Mouse (Mus musculus) limb, embryonic 13.5 days (tissue): ENCODE measurements at regions not wholly inside any gene's neighbourhood (a gene's known extent, or its start where the extent isn't known, plus 50 kb on each side); places are given as distances from the start of the nearest gene placed in this dataset.
"Not testable (repeated sequence)": the region's sequence is repeated elsewhere in the genome, so short reads cannot be mapped to it uniquely, and the experiment has no call there.

Experiments
- ATAC-seq: fragments of 200-750 bp; cut with Nextera tagmentation; 2 replicates; pipeline ENCODE4 v1.8.0; 2017; ENCODE audit warnings: low read depth, moderate number of reproducible peaks, moderate TSS enrichment; ENCODE audit not compliant: low FRiP score
- H3K27ac ChIP-seq: fragments of 300-500 bp; sonication (generic); 2 replicates; pipeline ENCODE4 v1.5.1; 2015; ENCODE audit warnings: inconsistent platforms, mild to moderate bottlenecking, moderate library complexity
- H3K27me3 ChIP-seq: fragments of 300-500 bp; sonication (generic); 2 replicates; pipeline ENCODE4 v1.6.1; 2015; ENCODE audit warnings: mild to moderate bottlenecking, inconsistent platforms
- H3K36me3 ChIP-seq: fragments of 300-500 bp; sonication (generic); 2 replicates; pipeline ENCODE4 v1.6.1; 2015; ENCODE audit warnings: inconsistent platforms, mild to moderate bottlenecking, moderate library complexity
- H3K4me1 ChIP-seq: fragments of 300-500 bp; sonication (generic); 2 replicates; pipeline ENCODE4 v1.6.1; 2015; ENCODE audit warnings: inconsistent platforms
- H3K4me2 ChIP-seq: fragments of 300-500 bp; sonication (generic); replicated peaks from 2 replicates; pipeline ENCODE4 v1.6.1; 2015; ENCODE audit warnings: inconsistent platforms, mild to moderate bottlenecking, moderate library complexity
- H3K4me3 ChIP-seq: fragments of 300-500 bp; sonication (generic); 2 replicates; pipeline ENCODE4 v1.5.1; 2015; ENCODE audit warnings: moderate library complexity, mild to moderate bottlenecking, inconsistent platforms
- H3K9ac ChIP-seq: fragments of 300-500 bp; sonication (generic); 2 replicates; pipeline ENCODE4 v1.6.1; 2015; ENCODE audit warnings: mild to moderate bottlenecking, inconsistent platforms
- H3K9me3 ChIP-seq: fragments of 300-500 bp; sonication (generic); 2 replicates; pipeline ENCODE4 v1.6.1; 2016; ENCODE audit warnings: inconsistent platforms
- WGBS: fragments of 180-500 bp; shearing (Covaris S2); methylation state at CpG from one replicate; pipeline ENCODE4 v1.1.7; 2015; 5-methylcytosine and 5-hydroxymethylcytosine counted together

DNA sequence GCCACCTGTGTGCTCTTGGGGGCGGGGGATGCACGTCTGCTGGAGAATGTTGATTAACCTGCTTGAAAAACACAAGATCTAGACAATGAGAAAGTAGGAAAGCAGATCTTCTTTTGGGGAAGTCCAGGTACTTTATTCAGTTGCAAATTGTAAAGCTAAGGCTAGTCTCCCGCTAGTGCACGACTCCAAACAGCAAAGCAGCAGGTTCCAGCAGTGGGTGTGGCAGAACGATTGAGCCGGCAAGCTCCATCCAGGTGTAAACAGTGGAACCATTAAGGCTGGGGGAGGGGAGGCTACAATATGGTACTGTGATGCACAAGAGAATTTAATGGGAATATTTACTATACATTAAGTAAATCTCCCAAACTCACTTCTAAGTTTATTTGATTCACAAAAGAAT, 448.6 kb upstream of the Cobl start:
- H3K27ac ChIP-seq, H3K9me3 ChIP-seq, ATAC-seq, H3K4me3 ChIP-seq, H3K4me2 ChIP-seq, H3K9ac ChIP-seq, H3K27me3 ChIP-seq, H3K36me3 ChIP-seq, H3K4me1 ChIP-seq: not testable (repeated sequence)
- WGBS: 41% methylated on average over 6 of the region's 6 CpGs

DNA sequence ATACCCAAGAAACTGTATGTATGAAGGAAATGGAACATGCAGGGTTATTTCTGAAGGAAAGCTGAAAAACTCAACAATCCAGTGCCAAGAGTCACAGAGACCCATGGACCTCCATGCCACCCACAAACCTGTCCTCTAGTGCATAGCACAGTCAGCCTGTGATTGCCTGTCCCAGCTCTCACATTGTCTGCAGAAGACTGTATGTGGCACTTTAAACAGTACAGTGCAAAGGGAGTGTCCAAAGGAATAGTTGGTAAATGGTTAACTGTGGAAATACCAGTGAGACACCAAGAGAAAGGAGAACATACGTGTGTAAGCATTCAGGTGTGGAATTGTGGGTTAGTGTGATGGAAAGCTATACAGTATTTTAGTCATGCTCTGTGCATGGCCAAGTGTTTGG, 409.0 kb upstream of the Cobl start:
- 71% methylated on average over 1 of the region's 1 CpGs for WGBS
- Histone ChIP-seq H3K27me3 (no peaks in the 10 kb centered on the region), H3K9ac (no peak overlapping the region), H3K27ac (no peak overlapping the region), H3K9me3 (no peaks in the 10 kb centered on the region), H3K36me3 (no peaks in the 10 kb centered on the region), H3K4me2 (no peak overlapping the region), H3K4me1 (no peaks in the 10 kb centered on the region), H3K4me3 (no peak overlapping the region)
- no peak for ATAC-seq

DNA sequence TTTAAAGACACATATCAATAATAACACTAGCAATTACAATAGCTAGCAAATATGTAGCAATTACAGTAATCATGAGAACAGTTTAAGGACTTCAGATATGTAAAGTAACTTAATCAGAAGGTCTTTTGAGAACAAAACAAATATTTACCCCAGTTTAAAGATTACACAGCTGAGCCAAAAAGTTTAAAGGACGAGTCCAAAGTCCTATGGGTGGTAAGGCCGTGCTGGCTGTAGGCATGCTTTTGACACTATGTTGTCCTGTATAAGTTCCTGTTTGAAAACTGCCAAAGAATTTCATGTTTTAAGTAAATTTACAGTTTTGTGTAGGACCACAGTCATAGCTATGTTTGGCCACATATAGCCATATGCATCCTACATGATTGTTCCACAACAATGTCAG, 408.0 kb upstream of the Cobl start:
- ATAC-seq: no peak
- no peaks in the 10 kb centered on the region for H3K9me3 ChIP-seq
- H3K9ac ChIP-seq: no peak overlapping the region
- no peaks in the 10 kb centered on the region for H3K36me3 ChIP-seq
- no peaks in the 10 kb centered on the region for H3K27me3 ChIP-seq
- WGBS: 74% methylated on average over 2 of the region's 2 CpGs
- no peaks in the 10 kb centered on the region for H3K4me1 ChIP-seq
- no peak overlapping the region for H3K4me2 ChIP-seq
- H3K27ac ChIP-seq: no peak overlapping the region
- H3K4me3 ChIP-seq: no peak overlapping the region

DNA sequence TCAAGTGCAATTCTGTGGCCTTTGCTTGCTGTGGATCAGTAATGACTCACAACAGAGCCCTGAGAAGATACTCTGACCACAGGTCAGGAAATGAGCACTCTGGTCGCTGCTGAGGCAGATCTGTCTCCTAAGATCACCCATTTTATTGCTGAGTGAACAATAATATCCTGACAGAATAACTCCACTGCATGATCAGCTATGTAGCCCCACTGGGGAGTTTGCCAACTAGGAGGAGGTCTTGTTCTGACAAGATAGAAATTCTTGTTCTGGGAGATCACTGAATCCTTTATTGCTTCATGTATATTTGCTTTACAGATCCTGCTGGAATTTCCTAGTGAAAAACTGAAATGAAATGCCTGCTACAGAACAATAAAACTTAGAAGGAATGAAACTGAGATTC, 407.6 kb upstream of the Cobl start:
- H3K9me3 ChIP-seq: no peaks in the 10 kb centered on the region
- no peak overlapping the region for H3K9ac ChIP-seq
- H3K4me2 ChIP-seq: no peak overlapping the region
- H3K4me3 ChIP-seq: no peak overlapping the region
- no peaks in the 10 kb centered on the region for H3K4me1 ChIP-seq
- WGBS: 31% methylated on average over 1 of the region's 1 CpGs
- ATAC-seq: no peak
- H3K27me3 ChIP-seq: no peaks in the 10 kb centered on the region
- no peak overlapping the region for H3K27ac ChIP-seq
- H3K36me3 ChIP-seq: no peaks in the 10 kb centered on the region

DNA sequence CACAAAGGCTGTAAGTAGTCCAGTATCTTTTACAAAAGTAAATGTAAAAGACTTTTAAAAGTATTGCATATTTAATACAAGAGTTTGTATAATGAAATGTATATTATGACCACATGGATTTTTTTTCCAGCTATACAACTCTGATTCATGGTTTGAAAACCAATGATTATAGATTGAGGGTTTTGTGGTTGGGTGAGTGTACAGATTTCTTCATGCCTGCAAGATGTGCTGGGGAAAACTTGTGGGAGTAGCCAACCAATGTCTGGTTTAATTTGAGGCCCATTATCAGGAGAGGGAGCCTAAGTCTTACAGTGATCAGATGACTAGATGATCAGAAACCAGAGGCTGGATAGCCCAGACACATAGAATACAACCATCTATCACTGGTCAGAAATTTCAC, 402.8 kb upstream of the Cobl start:
- Histone ChIP-seq H3K9ac (no peak overlapping the region), H3K4me1 (no peaks in the 10 kb centered on the region), H3K27me3 (no peaks in the 10 kb centered on the region), H3K27ac (no peak overlapping the region), H3K4me2 (no peak overlapping the region), H3K9me3 (0 out of 2 replicates have a peak, but pooled peaks cover 2% of the 10 kb centered on the region), H3K36me3 (no peaks in the 10 kb centered on the region), H3K4me3 (no peak overlapping the region)
- no peak for ATAC-seq

DNA sequence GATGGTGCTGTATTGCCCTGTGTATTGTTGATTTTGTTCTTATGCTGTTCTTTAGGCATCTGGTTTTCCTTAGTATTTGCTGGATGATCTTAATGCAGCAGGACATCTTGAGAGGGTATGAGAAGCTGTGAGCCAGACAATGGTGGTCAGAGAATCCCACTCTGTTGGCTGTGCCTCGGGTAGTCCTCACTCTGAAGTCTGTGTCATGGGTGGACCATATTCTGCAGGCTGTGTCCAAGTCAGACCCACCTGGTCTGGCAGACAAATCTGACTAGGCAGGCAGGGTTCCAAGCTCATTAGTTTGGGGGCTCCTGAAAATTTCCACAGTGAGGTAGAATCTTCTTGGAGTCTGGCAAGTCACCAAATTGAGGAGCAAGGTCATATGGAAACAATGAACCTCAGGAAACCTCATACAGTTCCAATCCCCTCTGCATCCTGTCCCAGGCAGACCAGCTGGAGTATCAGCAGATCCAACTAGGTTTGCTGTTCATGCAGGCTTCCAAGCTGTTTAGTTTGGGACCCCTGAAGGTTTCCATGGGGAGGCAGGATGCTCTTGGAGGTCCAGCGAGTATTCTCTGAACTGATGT, 400.4 kb upstream of the Cobl start:
- Histone ChIP-seq H3K4me2 (no peak overlapping the region), H3K9ac (no peak overlapping the region), H3K27ac (no peak overlapping the region), H3K36me3 (no peaks in the 10 kb centered on the region), H3K4me3 (no peak overlapping the region), H3K4me1 (no peaks in the 10 kb centered on the region), H3K27me3 (no peaks in the 10 kb centered on the region), H3K9me3 (0 out of 2 replicates have a peak, but pooled peaks cover 2% of the 10 kb centered on the region)
- WGBS: 69% methylated on average over 2 of the region's 2 CpGs
- no peak for ATAC-seq

DNA sequence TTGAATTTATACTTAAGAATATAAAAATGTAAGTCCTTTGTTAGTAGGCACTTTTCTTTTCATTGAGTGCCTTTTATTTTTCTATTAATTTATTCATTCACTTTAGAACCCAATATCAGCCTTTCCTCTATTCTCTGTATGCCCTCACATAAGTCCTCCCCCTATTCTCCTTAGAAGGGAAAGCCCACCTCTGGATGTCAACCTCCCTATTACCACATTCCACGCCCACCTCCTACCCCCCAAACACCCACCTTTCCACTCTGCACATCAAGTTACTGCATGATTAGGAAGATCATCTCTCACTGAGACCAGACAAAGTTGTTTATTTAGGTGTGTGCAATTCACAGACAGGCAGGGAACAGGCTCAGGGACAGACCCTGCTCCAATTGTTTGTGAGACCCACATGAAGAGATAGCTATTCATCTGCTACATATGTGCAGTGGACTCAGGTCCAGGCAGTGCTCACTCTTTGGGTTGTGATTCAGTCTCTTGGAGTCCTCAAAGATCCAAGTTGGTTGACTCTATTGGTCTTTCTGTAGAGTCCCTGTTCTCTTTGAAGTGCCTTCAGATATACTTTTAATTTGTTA, 394.7 kb upstream of the Cobl start:
- Histone ChIP-seq H3K27me3 (no peaks in the 10 kb centered on the region), H3K36me3 (no peaks in the 10 kb centered on the region), H3K9ac (no peak overlapping the region), H3K4me1 (no peaks in the 10 kb centered on the region), H3K4me3 (no peak overlapping the region), H3K9me3 (0 out of 2 replicates have a peak, but pooled peaks cover 2% of the 10 kb centered on the region), H3K4me2 (no peak overlapping the region), H3K27ac (no peak overlapping the region)
- peak; percentile 44; the same call in 1 of the 2 replicates for ATAC-seq
- WGBS: 68% methylated on average over 1 of the region's 1 CpGs

DNA sequence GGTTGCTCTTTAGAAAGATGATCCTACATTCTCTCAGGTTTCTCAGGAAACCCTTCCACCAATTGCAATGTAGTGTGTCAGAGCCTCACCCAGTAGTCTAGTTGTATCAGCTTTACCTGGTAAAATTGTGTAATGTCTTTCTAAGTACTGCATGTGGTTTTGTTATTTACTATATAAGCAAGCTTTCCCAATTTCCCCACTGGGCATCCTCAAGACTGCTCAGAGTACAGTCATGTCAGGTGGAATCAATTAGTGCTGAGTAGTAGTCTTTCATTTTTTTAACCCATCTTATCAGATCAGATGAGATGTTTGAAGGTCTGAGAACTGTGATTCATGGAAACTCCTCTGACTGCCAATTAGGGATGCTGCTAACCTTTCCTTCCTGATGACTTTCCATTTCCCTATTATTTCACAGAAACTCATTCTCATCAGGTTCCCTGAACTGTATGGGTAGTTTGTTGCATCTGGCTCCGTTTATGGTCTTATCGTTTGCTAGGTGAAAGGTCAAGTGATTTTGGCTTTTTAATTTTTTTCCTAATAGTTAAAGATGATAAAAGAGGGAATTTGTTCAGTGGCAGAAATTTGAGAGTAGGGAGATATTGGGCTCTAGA, 393.6 kb upstream of the Cobl start:
- H3K27ac ChIP-seq: no peak overlapping the region
- no peaks in the 10 kb centered on the region for H3K4me1 ChIP-seq
- H3K9me3 ChIP-seq: 0 out of 2 replicates have a peak, but pooled peaks cover 2% of the 10 kb centered on the region
- no peaks in the 10 kb centered on the region for H3K27me3 ChIP-seq
- H3K36me3 ChIP-seq: no peaks in the 10 kb centered on the region
- 76% methylated on average over 2 of the region's 2 CpGs for WGBS
- no peak overlapping the region for H3K4me2 ChIP-seq
- H3K9ac ChIP-seq: no peak overlapping the region
- H3K4me3 ChIP-seq: no peak overlapping the region
- no peak for ATAC-seq

DNA sequence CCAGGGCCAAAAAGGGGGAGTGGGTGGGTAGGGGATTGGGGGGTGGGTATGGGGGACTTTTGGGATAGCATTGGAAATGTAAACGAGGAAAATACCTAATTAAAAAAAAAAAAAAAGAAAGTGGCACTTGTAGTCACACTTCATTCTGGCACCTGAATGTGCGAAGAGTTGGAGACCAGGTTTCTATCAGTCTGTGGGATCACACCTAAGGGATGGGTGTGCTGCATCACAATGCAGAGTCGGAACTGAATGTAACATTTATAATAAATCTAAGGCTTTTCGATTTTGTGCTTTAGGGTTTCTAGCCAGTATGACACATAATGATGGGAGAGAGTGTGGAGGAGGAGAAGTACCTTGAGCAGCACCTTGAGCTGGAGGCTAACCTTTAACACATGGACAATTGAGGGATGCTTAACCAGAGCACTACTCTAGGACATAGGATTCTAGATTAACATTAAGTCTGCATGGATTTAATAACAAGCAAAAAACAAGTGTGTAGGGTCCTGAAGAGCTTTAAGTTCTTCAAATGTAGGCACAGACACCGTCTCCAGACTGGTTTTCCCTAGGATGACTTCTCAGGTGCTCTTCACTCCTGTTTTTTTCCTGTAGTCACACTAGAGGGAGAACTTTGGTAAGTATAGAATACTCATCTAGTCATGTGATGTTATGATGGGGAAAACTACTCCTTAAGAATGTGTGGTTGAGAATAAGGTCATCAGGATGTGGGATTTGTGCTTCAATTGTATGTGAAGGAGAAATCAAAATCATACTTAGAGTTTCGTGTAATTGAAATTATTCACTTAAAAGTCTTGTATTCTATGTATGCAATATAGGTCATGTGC, 392.8 kb upstream of the Cobl start:
- Histone ChIP-seq H3K36me3 (no peaks in the 10 kb centered on the region), H3K4me1 (no peaks in the 10 kb centered on the region), H3K27me3 (no peaks in the 10 kb centered on the region), H3K4me2 (no peak overlapping the region), H3K9ac (no peak overlapping the region), H3K27ac (no peak overlapping the region), H3K4me3 (no peak overlapping the region), H3K9me3 (0 out of 2 replicates have a peak, but pooled peaks cover 1% of the 10 kb centered on the region)
- ATAC-seq: 0 out of 2 replicates have a peak, but pooled peaks have one; percentile 46
- 81% methylated on average over 6 of the region's 6 CpGs for WGBS

DNA sequence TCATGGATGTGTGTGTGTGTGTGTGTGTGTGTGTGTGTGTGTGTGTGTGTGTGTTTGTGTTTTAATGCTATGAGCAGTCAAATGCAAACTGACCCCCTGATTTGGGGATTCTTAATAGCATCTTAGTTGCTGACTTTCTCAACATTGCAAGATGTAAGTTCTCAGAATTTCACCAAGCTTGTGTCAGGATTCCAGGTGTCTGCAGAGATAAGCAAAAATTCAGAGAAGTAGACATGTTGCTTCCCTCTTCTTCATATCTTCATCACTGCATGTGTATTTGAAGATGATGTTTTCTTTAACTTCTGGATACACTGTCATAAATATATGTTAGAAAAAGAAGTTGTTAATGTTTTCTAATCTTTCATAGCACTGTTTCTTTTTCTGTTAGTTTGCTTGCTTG, 383.0 kb upstream of the Cobl start:
- H3K4me1 ChIP-seq: no peaks in the 10 kb centered on the region
- no peak overlapping the region for H3K9ac ChIP-seq
- H3K4me3 ChIP-seq: no peak overlapping the region
- no peaks in the 10 kb centered on the region for H3K9me3 ChIP-seq
- H3K27ac ChIP-seq: no peak overlapping the region
- no peaks in the 10 kb centered on the region for H3K36me3 ChIP-seq
- no peak for ATAC-seq
- no peaks in the 10 kb centered on the region for H3K27me3 ChIP-seq
- no peak overlapping the region for H3K4me2 ChIP-seq

DNA sequence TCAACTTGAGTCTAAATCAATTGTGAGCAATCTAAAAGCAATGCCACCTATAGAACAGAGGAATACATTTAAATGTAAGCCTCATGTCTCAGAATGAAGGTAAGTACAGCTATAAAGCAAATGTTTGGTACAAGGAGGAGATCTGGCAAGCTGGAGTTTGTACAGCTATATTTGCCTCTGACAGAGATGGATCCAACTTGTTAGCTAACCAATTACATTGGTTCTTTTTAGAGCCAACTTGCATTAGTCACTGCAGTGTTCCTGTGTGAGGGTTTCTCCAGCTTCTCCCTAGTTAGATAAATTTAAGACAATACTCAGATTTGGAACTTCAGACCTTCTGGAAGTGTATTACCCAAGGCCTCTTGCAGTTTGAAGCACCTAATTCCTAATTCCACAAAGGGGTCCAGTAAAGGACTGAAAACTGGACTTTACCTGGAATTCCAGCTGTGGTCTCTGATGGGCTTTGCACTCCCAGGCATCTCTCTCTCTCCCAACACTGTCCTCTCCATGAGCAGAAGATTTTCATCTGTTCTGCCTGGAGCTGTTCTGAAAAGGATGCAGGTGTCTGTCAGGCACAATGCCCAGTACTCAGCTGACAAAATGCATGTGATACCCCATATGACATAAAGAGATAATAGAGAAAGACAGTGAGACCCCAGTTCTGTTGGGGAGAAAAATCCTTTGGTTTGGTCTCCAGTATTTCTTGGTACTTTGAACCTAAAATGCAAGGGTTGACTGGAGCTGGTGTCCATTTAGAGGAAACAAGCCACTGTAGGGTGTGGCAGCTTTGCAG, 379.1 kb upstream of the Cobl start:
- no peak overlapping the region for H3K4me3 ChIP-seq
- no peak overlapping the region for H3K4me2 ChIP-seq
- no peak overlapping the region for H3K9ac ChIP-seq
- H3K27me3 ChIP-seq: no peaks in the 10 kb centered on the region
- no peak overlapping the region for H3K27ac ChIP-seq
- H3K9me3 ChIP-seq: no peaks in the 10 kb centered on the region
- ATAC-seq: no peak
- H3K36me3 ChIP-seq: no peaks in the 10 kb centered on the region
- no peaks in the 10 kb centered on the region for H3K4me1 ChIP-seq

DNA sequence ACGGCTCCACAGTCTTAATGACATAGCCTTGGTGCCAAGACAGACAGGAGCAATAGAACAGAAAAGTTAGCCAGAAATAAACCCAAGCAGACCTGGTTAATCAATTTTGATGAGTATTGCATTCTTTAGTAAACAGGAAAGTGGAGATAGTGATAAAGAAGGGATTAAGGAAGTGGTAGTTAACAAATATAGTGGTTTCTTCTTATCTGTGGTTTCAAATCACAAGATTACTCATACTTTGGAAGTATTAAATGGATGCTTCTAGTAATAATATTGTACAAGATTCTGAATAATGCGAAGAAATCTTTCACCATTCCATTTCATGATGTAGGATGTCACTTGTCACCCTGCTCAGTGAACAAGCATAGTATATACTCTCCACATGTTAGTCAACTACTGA, 376.6 kb upstream of the Cobl start:
- Histone ChIP-seq H3K27ac (no peak overlapping the region), H3K36me3 (no peaks in the 10 kb centered on the region), H3K4me3 (no peak overlapping the region), H3K9me3 (no peaks in the 10 kb centered on the region), H3K4me2 (no peak overlapping the region), H3K9ac (no peak overlapping the region), H3K27me3 (no peaks in the 10 kb centered on the region), H3K4me1 (no peaks in the 10 kb centered on the region)
- WGBS: 78% methylated on average over 2 of the region's 2 CpGs
- ATAC-seq: no peak
